Mouse (Mus musculus) MEL (cell line): ENCODE data around the gene Psmd11. TPM values are rescaled to one million over a fixed set of nuclear protein-coding genes. Genes with fewer than 3 reads are reported as not detected.

Source experiments
- DNase-seq: peaks from one replicate; pipeline ENCODE4 v3.0.0; 2011; ENCODE audit warnings: low read depth, low spot score
- H3K27ac ChIP-seq: 2 replicates; pipeline ENCODE4 v1.5.1; 2012; ENCODE audit warnings: low read depth, mild to moderate bottlenecking, control low read depth, low read length, moderate library complexity; ENCODE audit not compliant: control insufficient read depth
- H3K27me3 ChIP-seq, 2 experiments: fragments of 150-350 bp in 1 of 2; sonication (generic) in 1 of 2; 2 replicates each; pipeline ENCODE4 v1.6.1; 2012; ENCODE audit warnings: low read length in 2 of 2, mild to moderate bottlenecking in 2 of 2, improper control_type of control experiment in 1 of 2, moderate library complexity in 1 of 2; ENCODE audit not compliant: insufficient read depth in 2 of 2, control insufficient read depth in 1 of 2
- H3K36me3 ChIP-seq, 2 experiments: 2 replicates each; pipeline ENCODE4 v1.6.1; 2012 to 2014; ENCODE audit warnings: low read length in 2 of 2, improper control_type of control experiment in 1 of 2, inconsistent platforms in 1 of 2, mild to moderate bottlenecking in 1 of 2; ENCODE audit not compliant: insufficient read depth in 2 of 2, control insufficient read depth in 1 of 2
- H3K4me1 ChIP-seq, 2 experiments: fragments of 150-350 bp in 1 of 2; sonication (generic) in 1 of 2; 2 replicates each; pipeline ENCODE4 v1.6.1; 2012; ENCODE audit warnings: low read length in 2 of 2, improper control_type of control experiment in 1 of 2, mild to moderate bottlenecking in 1 of 2; ENCODE audit not compliant: insufficient read depth in 2 of 2, control insufficient read depth in 1 of 2
- H3K4me3 ChIP-seq, 2 experiments: fragments of 150-350 bp in 1 of 2; sonication (generic) in 1 of 2; 2 replicates each; pipeline ENCODE4 v1.5.1; 2012; ENCODE audit warnings: low read depth in 2 of 2, low read length in 2 of 2, mild to moderate bottlenecking in 2 of 2, moderate library complexity in 2 of 2, control low read depth in 1 of 2, improper control_type of control experiment in 1 of 2; ENCODE audit not compliant: control insufficient read depth in 1 of 2, insufficient read depth in 1 of 2
- H3K79me2 ChIP-seq: 2 replicates; pipeline ENCODE4 v1.6.1; 2012; ENCODE audit warnings: mild to moderate bottlenecking, low read length, moderate library complexity; ENCODE audit not compliant: control insufficient read depth, poor library complexity, insufficient read depth
- H3K9ac ChIP-seq: 2 replicates; pipeline ENCODE4 v1.6.1; 2012; ENCODE audit warnings: low read depth, mild to moderate bottlenecking, control low read depth, low read length, moderate library complexity; ENCODE audit not compliant: control insufficient read depth, poor library complexity, severe bottlenecking
- H3K9me3 ChIP-seq: fragments of 150-350 bp; sonication (generic); replicated peaks from 2 replicates; pipeline ENCODE4 v1.6.1; 2012; ENCODE audit warnings: mild to moderate bottlenecking, low read length, improper control_type of control experiment, moderate library complexity; ENCODE audit not compliant: insufficient read depth
- BHLHE40 ChIP-seq: IDR thresholded peaks from 2 replicates; pipeline ENCODE4 v1.6.1; 2012; ENCODE audit warnings: low read depth, mild to moderate bottlenecking, inconsistent platforms, low read length, improper control_type of control experiment, borderline replicate concordance
- CTCF ChIP-seq, 3 experiments: IDR thresholded peaks in 2 of 3; conservative IDR thresholded peaks in 1 of 3; 2 replicates each; pipeline ENCODE4 v1.5.1; 2011 to 2012; ENCODE audit warnings: low read length in 3 of 3, low read depth in 2 of 3, mild to moderate bottlenecking in 2 of 3, improper control_type of control experiment in 1 of 3, inconsistent platforms in 1 of 3, mixed read lengths in 1 of 3, moderate library complexity in 1 of 3; ENCODE audit not compliant: control insufficient read depth in 1 of 3, insufficient read depth in 1 of 3, poor library complexity in 1 of 3, severe bottlenecking in 1 of 3
- EP300 ChIP-seq, 2 experiments: IDR thresholded peaks; 2 replicates each; pipeline ENCODE4 v1.6.1; 2011; ENCODE audit warnings: improper control_type of control experiment in 2 of 2, low read length in 2 of 2, low read depth in 1 of 2, mild to moderate bottlenecking in 1 of 2
- ETS1 ChIP-seq: IDR thresholded peaks from 2 replicates; pipeline ENCODE4 v1.6.1; 2012; ENCODE audit warnings: low read depth, mild to moderate bottlenecking, inconsistent platforms, low read length, improper control_type of control experiment, moderate library complexity
- GABPA ChIP-seq: IDR thresholded peaks from 2 replicates; pipeline ENCODE4 v1.6.1; 2012; ENCODE audit warnings: low read depth, mild to moderate bottlenecking, inconsistent platforms, low read length, improper control_type of control experiment, moderate library complexity
- MAZ ChIP-seq: IDR thresholded peaks from 2 replicates; pipeline ENCODE4 v1.6.1; 2012; ENCODE audit warnings: low read depth, mild to moderate bottlenecking, inconsistent platforms, low read length, improper control_type of control experiment
- MXI1 ChIP-seq: IDR thresholded peaks from 2 replicates; pipeline ENCODE4 v1.6.1; 2011; ENCODE audit warnings: mild to moderate bottlenecking, low read depth, low read length, improper control_type of control experiment
- MYB ChIP-seq: IDR thresholded peaks from 2 replicates; pipeline ENCODE4 v1.6.1; 2011; ENCODE audit warnings: mild to moderate bottlenecking, low read depth, low read length, improper control_type of control experiment
- POLR2AphosphoS5 ChIP-seq: IDR thresholded peaks from 2 replicates; pipeline ENCODE4 v1.6.1; 2012; ENCODE audit warnings: low read depth, borderline replicate concordance, mild to moderate bottlenecking, inconsistent platforms, low read length, moderate library complexity, mixed read lengths
- RAD21 ChIP-seq: IDR thresholded peaks from 2 replicates; pipeline ENCODE4 v1.6.1; 2011; ENCODE audit warnings: mild to moderate bottlenecking, low read depth, low read length, improper control_type of control experiment
- SIN3A ChIP-seq: IDR thresholded peaks from 2 replicates; pipeline ENCODE4 v1.6.1; 2012; ENCODE audit warnings: low read length, improper control_type of control experiment, inconsistent platforms
- TCF12 ChIP-seq: IDR thresholded peaks from 2 replicates; pipeline ENCODE4 v1.6.1; 2014; ENCODE audit warnings: low read depth, mild to moderate bottlenecking, inconsistent platforms, low read length, improper control_type of control experiment, moderate library complexity
- USF2 ChIP-seq, 2 experiments: IDR thresholded peaks; 2 replicates each; pipeline ENCODE4 v1.6.1; 2011 to 2012; ENCODE audit warnings: improper control_type of control experiment in 2 of 2, low read length in 2 of 2, borderline replicate concordance in 1 of 2, inconsistent platforms in 1 of 2, low read depth in 1 of 2, mild to moderate bottlenecking in 1 of 2; ENCODE audit not compliant: insufficient read depth in 1 of 2
- ZNF384 ChIP-seq: IDR thresholded peaks from 2 replicates; pipeline ENCODE4 v1.6.1; 2012; ENCODE audit warnings: low read depth, mild to moderate bottlenecking, inconsistent platforms, low read length, improper control_type of control experiment
- polyA plus RNA-seq, 2 experiments: library from polyadenylated mRNA; stranded (reverse) in 1 of 2; unstranded in 1 of 2; fragments of >175 nt in 1 of 2; fragments of >200 nt in 1 of 2; gene quantifications; 2 replicates each; pipeline versions ENCODE4 v1.2.1 to v1.2.4; 2012; ENCODE audit warnings: low replicate concordance in 2 of 2, low read depth in 1 of 2; ENCODE audit not compliant: insufficient read length in 2 of 2, insufficient read depth in 1 of 2, missing spikeins in 1 of 2
- total RNA-seq: library from RNA; depleted of rRNA; stranded (reverse); fragments of 300-350 nt; gene quantifications from 2 replicates; pipeline ENCODE4 v1.2.3, GENCODE M21; 2012; rRNA removed

Gene Psmd11
- total and polyA plus RNA-seq, 3 experiments: 110 to 324 (median 184) TPM

DNA sequence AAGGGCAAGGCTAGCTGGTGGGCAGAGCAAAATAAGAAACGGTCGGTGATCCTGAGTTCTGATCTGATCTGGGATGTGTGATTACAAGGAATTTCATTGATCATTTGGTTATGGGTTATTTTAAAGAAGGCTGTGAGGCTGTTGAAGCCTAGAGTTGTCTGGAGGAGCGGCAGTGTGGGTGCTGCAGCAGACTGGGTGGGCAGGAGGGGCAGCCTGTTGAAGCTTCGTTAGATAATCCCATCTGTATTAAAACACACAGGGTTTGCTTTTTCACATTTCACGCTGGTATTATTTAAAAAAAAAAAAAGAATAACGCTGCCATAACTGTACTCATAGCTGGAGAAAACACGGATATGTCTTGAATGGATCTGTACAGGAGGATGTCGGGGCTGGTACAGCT, 87.5 kb downstream of the Psmd11 start:
- no peaks in the 10 kb centered on the region for H3K27me3 ChIP-seq
- no peaks in the 10 kb centered on the region for H3K79me2 ChIP-seq
- no peak for TF ChIP-seq GABPA
- no peak overlapping the region for H3K4me3 ChIP-seq
- no peaks in the 10 kb centered on the region for H3K4me1 ChIP-seq
- H3K36me3 ChIP-seq: no peaks in the 10 kb centered on the region
- DNase-seq: no peak
- no peak overlapping the region for H3K9ac ChIP-seq
- H3K27ac ChIP-seq: no peak overlapping the region
- H3K9me3 ChIP-seq: no peaks in the 10 kb centered on the region

DNA sequence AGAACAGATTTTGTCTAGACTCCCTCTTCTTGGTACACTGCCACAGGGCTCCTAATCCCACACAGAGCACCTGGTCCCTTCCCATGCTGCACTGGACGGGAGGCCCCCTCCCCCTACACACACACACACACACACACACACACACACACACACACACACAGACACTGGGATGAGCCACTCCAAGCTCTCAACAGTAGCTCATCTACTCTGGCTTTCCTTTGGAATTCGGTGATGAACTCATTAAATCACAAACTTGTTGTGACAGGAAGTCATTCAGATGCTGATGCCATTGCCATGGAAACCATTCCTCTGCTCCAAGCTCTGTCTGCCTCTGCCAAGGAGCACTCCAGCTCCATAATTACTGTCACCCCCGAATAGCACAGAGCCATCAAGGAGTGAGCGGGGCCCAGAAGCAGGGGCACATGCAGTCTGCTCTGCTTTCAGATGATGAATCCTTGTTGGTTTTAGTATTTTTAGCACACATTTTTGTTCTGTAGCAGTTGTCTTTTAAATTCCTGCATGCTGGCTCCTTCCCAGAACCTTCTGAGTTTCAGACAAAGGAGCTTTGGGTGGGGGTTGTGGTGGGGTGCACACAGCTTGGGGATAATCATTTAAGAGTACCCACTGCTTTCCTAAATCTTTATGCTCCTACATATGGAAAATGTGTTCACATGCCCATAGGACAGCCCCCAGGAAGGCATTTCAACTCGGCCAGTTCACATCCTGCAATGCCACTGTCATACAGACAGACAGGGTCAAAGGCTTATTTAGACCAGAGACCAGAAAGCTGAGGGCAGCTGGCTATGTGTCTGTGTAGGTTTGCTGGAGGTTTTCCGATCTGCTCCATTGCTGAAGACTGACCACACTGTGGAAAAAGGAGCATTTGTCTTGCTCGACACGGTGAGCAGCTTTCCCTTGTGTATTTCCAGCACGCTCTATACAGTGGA, 90.3 kb downstream of the Psmd11 start:
- Histone ChIP-seq H3K27me3 (no peaks in the 10 kb centered on the region), H3K9ac (no peak overlapping the region), H3K27ac (no peak overlapping the region), H3K9me3 (no peaks in the 10 kb centered on the region), H3K79me2 (no peaks in the 10 kb centered on the region), H3K36me3 (peaks cover 0 to 9% of the 10 kb centered on the region in 2 experiments; a peak in 2 of 4 replicates), H3K4me3 (no peak overlapping the region), H3K4me1 (peaks cover 4 to 9% of the 10 kb centered on the region in 2 experiments; a peak in 3 of 4 replicates)
- TF ChIP-seq BHLHE40 (no peak), ZNF384 (no peak), USF2 (IDR thresholded peaks at IDR 0.05; ENCODE audit: borderline replicate concordance in 1 of 2, insufficient read depth in 1 of 2, low read depth in 1 of 2, low read length in 2 of 2) (no peak), CTCF (IDR thresholded peaks at IDR 0.05 in 2 of 3, conservative IDR thresholded peaks at IDR 0.05 in 1 of 3; ENCODE audit: control insufficient read depth in 1 of 3, insufficient read depth in 1 of 3, low read depth in 2 of 3, low read length in 3 of 3, poor library complexity in 1 of 3, severe bottlenecking in 1 of 3) (no peak), TCF12 (no peak), SIN3A (no peak)
- no peak for DNase-seq

DNA sequence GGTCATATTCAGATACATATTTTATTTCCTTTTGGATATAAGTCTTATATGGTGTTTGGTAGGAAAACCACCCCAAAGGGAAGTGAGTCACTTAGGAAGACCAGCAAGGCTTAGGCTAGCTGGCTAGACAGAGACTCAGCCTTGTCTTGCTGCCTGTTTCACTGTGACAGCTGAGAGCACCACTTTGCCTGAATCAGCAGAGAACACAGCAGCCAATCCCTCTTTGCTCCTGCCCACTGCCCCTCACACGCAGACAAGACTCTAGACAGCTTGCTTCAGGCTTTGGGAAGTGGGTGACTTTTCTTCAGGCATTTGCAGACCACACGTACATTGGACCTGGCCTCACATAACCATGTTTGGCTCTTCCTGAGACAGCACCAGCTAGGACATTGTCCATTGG, 92.7 kb downstream of the Psmd11 start:
- Histone ChIP-seq H3K9ac (no peak overlapping the region), H3K4me3 (no peak overlapping the region), H3K27me3 (no peaks in the 10 kb centered on the region), H3K27ac (no peak overlapping the region), H3K36me3 (peaks cover 0 to 18% of the 10 kb centered on the region in 2 experiments; a peak in 2 of 4 replicates), H3K9me3 (no peaks in the 10 kb centered on the region), H3K79me2 (no peaks in the 10 kb centered on the region), H3K4me1 (peaks cover 15 to 20% of the 10 kb centered on the region in 2 experiments)
- TF ChIP-seq MYB: no peak
- no peak for TF ChIP-seq EP300 (IDR thresholded peaks at IDR 0.05; ENCODE audit: low read depth in 1 of 2, low read length in 2 of 2)
- TF ChIP-seq MXI1: no peak
- TF ChIP-seq RAD21: no peak
- no peak for TF ChIP-seq MAZ
- no peak for TF ChIP-seq ETS1
- TF ChIP-seq POLR2AphosphoS5: no peak
- DNase-seq: no peak

Other genes starting within 250 kb of the Psmd11 start
- 4.1 and 5.2 TPM in 2 replicates for gene Rnf135, start 244.8 kb upstream of the Psmd11 start, total RNA-seq
- 1 to 10 TPM in 1 of 2 experiments, not detected in 1; 8.0 TPM for gene Rnf135, start 244.8 kb upstream of the Psmd11 start, polyA plus RNA-seq
- gene Rhot1, start 219.6 kb upstream of the Psmd11 start, total RNA-seq: 39.8 and 43.7 TPM in 2 replicates
- gene Rhot1, start 219.6 kb upstream of the Psmd11 start, polyA plus RNA-seq: 100 to 1,000 TPM in 1 of 2 experiments, 10 to 100 TPM in 1; 44.3 to 919 TPM
- 0.04 and 0.13 TPM in 2 replicates for gene Rhbdl3, start 127.7 kb upstream of the Psmd11 start, total RNA-seq
- gene Rhbdl3, start 127.7 kb upstream of the Psmd11 start, polyA plus RNA-seq: under 1 TPM in 1 of 2 experiments, not detected in 1; 0.11 TPM
- gene 5730455P16Rik, start 50.6 kb upstream of the Psmd11 start, total RNA-seq: 9.4 and 10.1 TPM in 2 replicates
- gene 5730455P16Rik, start 50.6 kb upstream of the Psmd11 start, polyA plus RNA-seq: 1 to 10 TPM in 1 of 2 experiments, not detected in 1; 9.5 TPM
- gene Zfp207, start 45.3 kb upstream of the Psmd11 start, total RNA-seq: 143 and 150 TPM in 2 replicates
- gene Zfp207, start 45.3 kb upstream of the Psmd11 start, polyA plus RNA-seq: 100 to 1,000 TPM; 186 to 347 TPM
- gene Cdk5r1, start 48.4 kb downstream of the Psmd11 start, total RNA-seq: 0.88 and 1.2 TPM in 2 replicates
- gene Cdk5r1, start 48.4 kb downstream of the Psmd11 start, polyA plus RNA-seq: 1 to 10 TPM in 1 of 2 experiments, not detected in 1; 1.1 TPM